Mouse (Mus musculus): ENCODE measurements around the gene Pef1.

Pef1 gene

GRCm38 (mm10) chr4:130138441-130139213, 36.3 kb downstream of the Pef1 start:
- peak; percentile 55 for DNase-seq (ENCODE audit: low spot score)

- no peak for DNase-seq (ENCODE audit: low spot score)
Measured at GRCm38 (mm10) chr4:130139214-130139492, 36.8 kb downstream of the Pef1 start, which contains the start of gene Hcrtr1. TSS of gene Hcrtr1 (minus strand) at chr4:130139359.

- DNase-seq (ENCODE audit: low spot score) = no peak
Measured at GRCm38 (mm10) chr4:130140992-130141402, 38.6 kb downstream of the Pef1 start.

- DNase-seq (ENCODE audit: low spot score) = no peak
Measured at GRCm38 (mm10) chr4:130141786-130142185, 39.4 kb downstream of the Pef1 start.

- DNase-seq (ENCODE audit: low spot score) = no peak
Measured at GRCm38 (mm10) chr4:130148405-130148804, 46.0 kb downstream of the Pef1 start.

GRCm38 (mm10) chr4:130154250-130154649, 51.9 kb downstream of the Pef1 start:
- no peak for DNase-seq (ENCODE audit: low spot score)

GRCm38 (mm10) chr4:130156812-130157371, 54.5 kb downstream of the Pef1 start:
- no peak for DNase-seq (ENCODE audit: low spot score)

- DNase-seq (ENCODE audit: low spot score) = no peak
Measured at GRCm38 (mm10) chr4:130161349-130161748, 59.0 kb downstream of the Pef1 start.

GRCm38 (mm10) chr4:130163391-130163861, 61.1 kb downstream of the Pef1 start:
- no peak for DNase-seq (ENCODE audit: low spot score)

- no peak for DNase-seq (ENCODE audit: low spot score)
Measured at GRCm38 (mm10) chr4:130164121-130164520, 61.8 kb downstream of the Pef1 start.

GRCm38 (mm10) chr4:130166061-130166460, 63.7 kb downstream of the Pef1 start:
- DNase-seq (ENCODE audit: low spot score) = no peak

GRCm38 (mm10) chr4:130166592-130166991, 64.2 kb downstream of the Pef1 start:
- no peak for DNase-seq (ENCODE audit: low spot score)

GRCm38 (mm10) chr4:130167321-130167720, 65.0 kb downstream of the Pef1 start:
- no peak for DNase-seq (ENCODE audit: low spot score)

- DNase-seq (ENCODE audit: low spot score) = no peak
Measured at GRCm38 (mm10) chr4:130167814-130168213, 65.5 kb downstream of the Pef1 start.

GRCm38 (mm10) chr4:130168280-130169183, 66.2 kb downstream of the Pef1 start:
- DNase-seq (ENCODE audit: low spot score) = peak; percentile 49

GRCm38 (mm10) chr4:130169411-130169971, 67.1 kb downstream of the Pef1 start:
- no peak for DNase-seq (ENCODE audit: low spot score)

- DNase-seq (ENCODE audit: low spot score) = no peak
Measured at GRCm38 (mm10) chr4:130170362-130170761, 68.0 kb downstream of the Pef1 start.

- DNase-seq (ENCODE audit: low spot score) = no peak
Measured at GRCm38 (mm10) chr4:130171951-130172765, 69.8 kb downstream of the Pef1 start.

GRCm38 (mm10) chr4:130173060-130173822, 70.9 kb downstream of the Pef1 start:
- no peak for DNase-seq (ENCODE audit: low spot score)

GRCm38 (mm10) chr4:130173911-130174311, 71.6 kb downstream of the Pef1 start:
- DNase-seq (ENCODE audit: low spot score) = no peak
